Mouse (Mus musculus): ENCODE data around the gene Efcab12. TPM values are rescaled to one million over a fixed set of nuclear protein-coding genes. Genes with fewer than 3 reads are reported as not detected.

Efcab12 gene
- total and polyA plus RNA-seq, 2 experiments: 0.09 to 0.11 TPM

- H3K4me3 ChIP-seq (ENCODE audit: insufficient read depth, low read depth, low read length): no peak overlapping the region
- 65% methylated on average over 4 of the region's 4 CpGs for WGBS
Measured at GRCm38 (mm10) chr6:115760982-115761381, 77.2 kb downstream of the Efcab12 start.

More at GRCm38 (mm10) chr6:115760982-115761381, 77.2 kb downstream of the Efcab12 start:
- no peak for DNase-seq (ENCODE audit: extremely low read depth, low read depth, low spot score)
- peaks cover 6% of the 10 kb centered on the region; the same call in 1 of the 2 replicates for H3K4me1 ChIP-seq (ENCODE audit: control insufficient read depth, insufficient read depth, low read length)
- no peaks in the 10 kb centered on the region for H3K27me3 ChIP-seq (ENCODE audit: control insufficient read depth, insufficient read depth, low read length)
- no peak overlapping the region for H3K27ac ChIP-seq (replicated peaks; ENCODE audit: insufficient read depth, low read depth, low read length)
- TF ChIP-seq CTCF (IDR thresholded peaks at IDR 0.05; ENCODE audit: low read depth, low read length) (no peak), POLR2A (IDR thresholded peaks at IDR 0.05; ENCODE audit: extremely low read depth, insufficient read depth, low read length) (no peak)
- no peaks in the 10 kb centered on the region for H3K79me2 ChIP-seq (ENCODE audit: control insufficient read depth, insufficient read depth, low read length)
- no peaks in the 10 kb centered on the region for H3K36me3 ChIP-seq (ENCODE audit: control insufficient read depth, insufficient read depth, low read length)
- no peak overlapping the region for H3K9ac ChIP-seq (ENCODE audit: low read depth, low read length)

Other genes starting within 250 kb of the Efcab12 start
- 19.2 and 19.5 TPM in 2 replicates for gene Mkrn2os, start 245.8 kb downstream of the Efcab12 start, total RNA-seq (2014; rRNA removed)
- 25.4 and 29.3 TPM in 2 replicates for gene Mkrn2os, start 245.8 kb downstream of the Efcab12 start, polyA plus RNA-seq (2012; rRNA removed)
- 18.9 and 19.9 TPM in 2 replicates for gene Mkrn2, start 236.5 kb downstream of the Efcab12 start, total RNA-seq (2014; rRNA removed)
- gene Mkrn2, start 236.5 kb downstream of the Efcab12 start, polyA plus RNA-seq (2012; rRNA removed): 44.0 and 58.1 TPM in 2 replicates
- gene Raf1, start 161.8 kb downstream of the Efcab12 start, total RNA-seq (2014; rRNA removed): 71.0 and 92.3 TPM in 2 replicates
- gene Raf1, start 161.8 kb downstream of the Efcab12 start, polyA plus RNA-seq (2012; rRNA removed): 90.3 and 129 TPM in 2 replicates
- gene Tmem40, start 76.0 kb downstream of the Efcab12 start, total RNA-seq (2014; rRNA removed): not detected in 2 replicates
- 0.10 TPM in 1 of 2 replicates, not detected in the other for gene Tmem40, start 76.0 kb downstream of the Efcab12 start, polyA plus RNA-seq (2012; rRNA removed)
- 0.18 and 0.40 TPM in 2 replicates for gene Cand2, start 63.9 kb downstream of the Efcab12 start, total RNA-seq (2014; rRNA removed)
- gene Cand2, start 63.9 kb downstream of the Efcab12 start, polyA plus RNA-seq (2012; rRNA removed): 0.25 and 0.57 TPM in 2 replicates
- gene Rpl32, start 29.7 kb downstream of the Efcab12 start, total RNA-seq (2014; rRNA removed): 1,017 and 1,033 TPM in 2 replicates
- 177 and 193 TPM in 2 replicates for gene Rpl32, start 29.7 kb downstream of the Efcab12 start, polyA plus RNA-seq (2012; rRNA removed)
- 1.1 and 1.8 TPM in 2 replicates for gene Mbd4, start 15.0 kb upstream of the Efcab12 start, total RNA-seq (2014; rRNA removed)
- 0.21 and 0.31 TPM in 2 replicates for gene Mbd4, start 15.0 kb upstream of the Efcab12 start, polyA plus RNA-seq (2012; rRNA removed)
- gene Ift122, start 15.1 kb upstream of the Efcab12 start, total RNA-seq (2014; rRNA removed): 3.0 and 3.6 TPM in 2 replicates
- gene Ift122, start 15.1 kb upstream of the Efcab12 start, polyA plus RNA-seq (2012; rRNA removed): 2.0 TPM in 2 replicates
- gene Rho, start 93.3 kb upstream of the Efcab12 start, total RNA-seq (2014; rRNA removed): not detected in 2 replicates
- gene Rho, start 93.3 kb upstream of the Efcab12 start, polyA plus RNA-seq (2012; rRNA removed): 0.04 TPM in 1 of 2 replicates, not detected in the other
- gene H1foo, start 106.5 kb upstream of the Efcab12 start, total RNA-seq (2014; rRNA removed): not detected in 2 replicates
- not detected in 2 replicates for gene H1foo, start 106.5 kb upstream of the Efcab12 start, polyA plus RNA-seq (2012; rRNA removed)
- 12.4 and 17.4 TPM in 2 replicates for gene Plxnd1, start 156.6 kb upstream of the Efcab12 start, total RNA-seq (2014; rRNA removed)
- 12.1 and 18.4 TPM in 2 replicates for gene Plxnd1, start 156.6 kb upstream of the Efcab12 start, polyA plus RNA-seq (2012; rRNA removed)

Measured in liver, adult 2 months (tissue).